25 mouse cellular contexts compared by ENCODE assay signal in the genomic region with DNA sequence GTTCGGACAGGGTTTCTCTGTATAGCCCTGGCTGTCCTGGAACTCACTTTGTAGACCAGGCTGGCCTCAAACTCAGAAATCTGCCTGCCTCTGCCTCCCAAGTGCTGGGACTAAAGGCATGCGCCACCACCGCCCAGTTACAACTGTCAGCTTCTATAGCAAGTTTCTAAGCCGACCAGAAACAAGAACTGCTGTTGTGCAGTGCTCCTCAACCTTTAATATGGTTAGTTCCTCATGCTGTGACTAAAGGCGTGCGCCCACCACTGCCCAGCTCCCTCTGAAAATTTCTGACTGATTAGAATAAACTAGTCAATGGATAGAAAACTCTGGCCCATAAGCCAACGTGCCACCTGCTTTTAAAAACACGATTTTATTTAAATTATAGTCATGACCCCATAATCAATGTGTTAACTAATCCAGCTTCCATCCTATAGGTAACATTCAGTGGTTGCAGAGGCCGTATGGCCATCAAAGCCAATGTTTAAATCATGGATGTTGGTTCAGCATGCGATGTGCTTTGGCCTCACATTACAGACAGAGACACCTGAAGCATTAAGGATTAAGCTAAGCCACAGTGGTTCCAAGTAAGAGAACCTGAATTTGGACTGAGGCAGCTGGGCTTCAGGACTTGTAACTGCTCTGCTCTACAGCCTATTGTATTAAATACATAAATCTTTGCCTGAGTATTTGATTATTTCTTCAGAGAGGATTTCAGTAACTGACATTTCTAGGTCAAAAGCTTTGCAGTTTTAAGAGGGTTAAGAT.
"Had no signal": no experiment of that assay in that cellular context is flagged by ENCODE, and none has a peak within 500 bp of the region (broad histone marks: within the 10 kb centered on the region; RNA-seq: fewer than 3 reads in every experiment).

No protein-coding gene starts in this region.

- DNase-seq: liver, postnatal 0 days; lung, adult 2 months; lung, postnatal 14 days; lung, postnatal 36 days; midbrain, embryonic 14.5 days; retina, postnatal 1 day; right cerebral cortex, adult 18-20 months; right cerebral cortex, postnatal 25 days; right cerebral cortex, postnatal 4 days; spleen, adult 18-20 months; thymus, adult 2 months; thymus, postnatal 25 days; thymus, postnatal 4 days had no signal

- ATAC-seq: liver, postnatal 0 days; lung, postnatal 0 days; midbrain, embryonic 16.5 days had no signal

- H3K27ac ChIP-seq: liver, embryonic 15.5 days; lung, embryonic 15.5 days; macrophage; midbrain, embryonic 10.5 days; midbrain, embryonic 12.5 days; neural tube, embryonic 13.5 days; neural tube, embryonic 15.5 days; stomach, embryonic 15.5 days; stomach, postnatal 0 days had no signal

- H3K9ac ChIP-seq: liver, embryonic 15.5 days; liver, postnatal 0 days; lung, embryonic 15.5 days; midbrain, embryonic 12.5 days; neural tube, embryonic 13.5 days; neural tube, embryonic 15.5 days; stomach, embryonic 15.5 days had no signal

- H3K9me3 ChIP-seq: liver, embryonic 15.5 days; lung, embryonic 15.5 days; midbrain, embryonic 10.5 days; midbrain, embryonic 12.5 days; neural tube, embryonic 13.5 days; neural tube, embryonic 15.5 days; stomach, embryonic 15.5 days had no signal

- H3K4me2 ChIP-seq: liver, embryonic 15.5 days; lung, embryonic 15.5 days; midbrain, embryonic 12.5 days; neural tube, embryonic 13.5 days; neural tube, embryonic 15.5 days; stomach, embryonic 15.5 days had no signal

- H3K36me3 ChIP-seq: liver, embryonic 15.5 days; lung, embryonic 15.5 days; midbrain, embryonic 10.5 days; midbrain, embryonic 12.5 days; neural tube, embryonic 13.5 days; neural tube, embryonic 15.5 days; stomach, embryonic 15.5 days had no signal

- H3K27me3 ChIP-seq: liver, embryonic 15.5 days; lung, embryonic 15.5 days; midbrain, embryonic 12.5 days; neural tube, embryonic 13.5 days; neural tube, embryonic 15.5 days; stomach, embryonic 15.5 days had no signal

- H3K4me1 ChIP-seq: midbrain, embryonic 10.5 days; midbrain, embryonic 12.5 days; stomach, embryonic 15.5 days had no signal

- H3K4me3 ChIP-seq: liver, embryonic 15.5 days; lung, embryonic 15.5 days; midbrain, embryonic 10.5 days; midbrain, embryonic 12.5 days; myocyte; neural tube, embryonic 13.5 days; neural tube, embryonic 15.5 days; stomach, embryonic 15.5 days had no signal
